Mouse (Mus musculus): ENCODE data around the gene Zfp968.
"Not testable (repeated sequence)": the region's sequence is repeated elsewhere in the genome, so short reads cannot be mapped to it uniquely, and the experiment has no call there.

Zfp968 gene

DNA sequence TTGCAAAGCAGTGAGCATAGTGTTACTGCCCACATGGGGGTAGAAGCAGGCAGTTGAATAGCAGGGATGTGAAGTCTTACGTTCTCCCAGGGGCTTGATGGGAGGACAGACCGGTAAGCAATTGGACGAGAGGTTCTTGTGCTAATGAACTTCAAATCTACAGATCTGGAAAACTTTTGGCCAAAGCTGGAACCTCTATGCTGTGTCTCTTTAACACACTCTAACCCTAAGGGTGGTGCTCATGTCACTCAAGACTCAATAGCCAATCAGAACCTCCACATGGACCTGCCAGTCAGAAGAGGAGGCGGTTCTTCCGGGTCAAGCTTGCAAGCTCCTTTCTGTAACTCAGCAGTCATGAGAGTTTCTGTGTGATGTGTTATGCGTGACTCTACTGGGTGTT is at the start of gene Zfp968:
Zfp968 (plus strand) TSS at position 301 of the 400 bp plus-strand sequence.
- CTCF ChIA-PET = not testable (repeated sequence)

GRCm38 (mm10) chr2:175338097-175338496 is 34.1 kb upstream of the Zfp968 start, which contains the start of gene Gm4631:
Gm4631 (minus strand) TSS chr2:175338197.
- CTCF ChIA-PET = not testable (repeated sequence)
